Mouse (Mus musculus): Measurements from ENCODE around the gene Sft2d2. TPM values are rescaled to one million over a fixed set of nuclear protein-coding genes. Genes with fewer than 3 reads are reported as not detected.

Sft2d2 gene
- polyA plus RNA-seq, 1 experiment from 2014 or later: 14.1 TPM

- H3K4me2 ChIP-seq: no peak overlapping the region
- H3K27me3 ChIP-seq (replicated peaks; ENCODE audit: control insufficient read depth, insufficient read depth, low read length): no peaks in the 10 kb centered on the region
- 78% methylated on average over 12 of the region's 12 CpGs for WGBS
- H3K4me3 ChIP-seq (ENCODE audit: low read depth, low read length): no peak overlapping the region
- ATAC-seq (replicated peaks; ENCODE audit: low FRiP score) (peak; percentile 10; the same call in 1 of the 2 replicates), DNase-seq (ENCODE audit: low spot score) (no peak)
- H3K9ac ChIP-seq (ENCODE audit: low read depth, low read length): no peak overlapping the region
- H3K27ac ChIP-seq (ENCODE audit: low read depth, low read length): no peak overlapping the region
- 0 out of 2 replicates have a peak, but pooled peaks cover 5% of the 10 kb centered on the region for H3K4me1 ChIP-seq (replicated peaks; ENCODE audit: control insufficient read depth, insufficient read depth, low read length)
- 0 out of 2 replicates have a peak, but pooled peaks cover 6% of the 10 kb centered on the region for H3K36me3 ChIP-seq (ENCODE audit: control insufficient read depth, insufficient read depth, low read length)
- H3K9me3 ChIP-seq (ENCODE audit: control insufficient read depth, low read length): no peaks in the 10 kb centered on the region
Measured at GRCm38 (mm10) chr1:165186491-165186890, 7.7 kb downstream of the Sft2d2 start.

- Histone ChIP-seq H3K4me3 (ENCODE audit: low read depth, low read length) (no peak overlapping the region), H3K4me1 (replicated peaks; ENCODE audit: control insufficient read depth, insufficient read depth, low read length) (0 out of 2 replicates have a peak, but pooled peaks cover 5% of the 10 kb centered on the region), H3K9me3 (ENCODE audit: control insufficient read depth, low read length) (no peaks in the 10 kb centered on the region), H3K36me3 (ENCODE audit: control insufficient read depth, insufficient read depth, low read length) (0 out of 2 replicates have a peak, but pooled peaks cover 6% of the 10 kb centered on the region), H3K27ac (ENCODE audit: low read depth, low read length) (no peak overlapping the region), H3K27me3 (replicated peaks; ENCODE audit: control insufficient read depth, insufficient read depth, low read length) (no peaks in the 10 kb centered on the region), H3K9ac (ENCODE audit: low read depth, low read length) (no peak overlapping the region), H3K4me2 (no peak overlapping the region)
- DNase-seq (ENCODE audit: low spot score): no peak
- 71% methylated on average over 7 of the region's 7 CpGs for WGBS
- ATAC-seq (replicated peaks; ENCODE audit: low FRiP score): no peak
Measured at GRCm38 (mm10) chr1:165185116-165185515, 9.1 kb downstream of the Sft2d2 start.

GRCm38 (mm10) chr1:165184178-165184577 is 10.1 kb downstream of the Sft2d2 start:
- no peaks in the 10 kb centered on the region for H3K27me3 ChIP-seq (replicated peaks; ENCODE audit: control insufficient read depth, insufficient read depth, low read length)
- ATAC-seq (replicated peaks; ENCODE audit: low FRiP score) (no peak), DNase-seq (ENCODE audit: low spot score) (no peak)
- no peak overlapping the region for H3K4me2 ChIP-seq
- H3K36me3 ChIP-seq (ENCODE audit: control insufficient read depth, insufficient read depth, low read length): 0 out of 2 replicates have a peak, but pooled peaks cover 6% of the 10 kb centered on the region
- no peak overlapping the region for H3K4me3 ChIP-seq (ENCODE audit: low read depth, low read length)
- H3K9me3 ChIP-seq (ENCODE audit: control insufficient read depth, low read length): no peaks in the 10 kb centered on the region
- no peak overlapping the region for H3K27ac ChIP-seq (ENCODE audit: low read depth, low read length)
- 0 out of 2 replicates have a peak, but pooled peaks cover 5% of the 10 kb centered on the region for H3K4me1 ChIP-seq (replicated peaks; ENCODE audit: control insufficient read depth, insufficient read depth, low read length)
- WGBS: 81% methylated on average over 3 of the region's 3 CpGs
- H3K9ac ChIP-seq (ENCODE audit: low read depth, low read length): no peak overlapping the region

- no peak overlapping the region for H3K4me2 ChIP-seq
- ATAC-seq (replicated peaks; ENCODE audit: low FRiP score) (no peak), DNase-seq (ENCODE audit: low spot score) (no peak)
- no peak overlapping the region for H3K9ac ChIP-seq (ENCODE audit: low read depth, low read length)
- 83% methylated on average over 6 of the region's 6 CpGs for WGBS
- no peak overlapping the region for H3K27ac ChIP-seq (ENCODE audit: low read depth, low read length)
- peaks cover 10% of the 10 kb centered on the region for H3K36me3 ChIP-seq (ENCODE audit: control insufficient read depth, insufficient read depth, low read length)
- no peaks in the 10 kb centered on the region for H3K9me3 ChIP-seq (ENCODE audit: control insufficient read depth, low read length)
- no peak overlapping the region for H3K4me3 ChIP-seq (ENCODE audit: low read depth, low read length)
- H3K4me1 ChIP-seq (replicated peaks; ENCODE audit: control insufficient read depth, insufficient read depth, low read length): no peaks in the 10 kb centered on the region
- no peaks in the 10 kb centered on the region for H3K27me3 ChIP-seq (replicated peaks; ENCODE audit: control insufficient read depth, insufficient read depth, low read length)
Measured at GRCm38 (mm10) chr1:165183400-165183799, 10.8 kb downstream of the Sft2d2 start.

GRCm38 (mm10) chr1:165179321-165179720 is 14.9 kb downstream of the Sft2d2 start:
- no peaks in the 10 kb centered on the region for H3K9me3 ChIP-seq (ENCODE audit: control insufficient read depth, low read length)
- H3K4me2 ChIP-seq: no peak overlapping the region
- ATAC-seq (replicated peaks; ENCODE audit: low FRiP score): no peak
- no peak for DNase-seq (ENCODE audit: low spot score)
- no peak overlapping the region for H3K9ac ChIP-seq (ENCODE audit: low read depth, low read length)
- WGBS: 81% methylated on average over 5 of the region's 5 CpGs
- H3K4me1 ChIP-seq (replicated peaks; ENCODE audit: control insufficient read depth, insufficient read depth, low read length): no peaks in the 10 kb centered on the region
- peaks cover 8% of the 10 kb centered on the region for H3K36me3 ChIP-seq (ENCODE audit: control insufficient read depth, insufficient read depth, low read length)
- H3K27me3 ChIP-seq (replicated peaks; ENCODE audit: control insufficient read depth, insufficient read depth, low read length): no peaks in the 10 kb centered on the region
- no peak overlapping the region for H3K4me3 ChIP-seq (ENCODE audit: low read depth, low read length)
- H3K27ac ChIP-seq (ENCODE audit: low read depth, low read length): no peak overlapping the region

GRCm38 (mm10) chr1:165178075-165178474 is 16.2 kb downstream of the Sft2d2 start:
- H3K9ac ChIP-seq (ENCODE audit: low read depth, low read length): no peak overlapping the region
- no peaks in the 10 kb centered on the region for H3K9me3 ChIP-seq (ENCODE audit: control insufficient read depth, low read length)
- peaks cover 6% of the 10 kb centered on the region for H3K36me3 ChIP-seq (ENCODE audit: control insufficient read depth, insufficient read depth, low read length)
- no peak overlapping the region for H3K4me3 ChIP-seq (ENCODE audit: low read depth, low read length)
- H3K4me2 ChIP-seq: no peak overlapping the region
- ATAC-seq (replicated peaks; ENCODE audit: low FRiP score) (no peak), DNase-seq (ENCODE audit: low spot score) (no peak)
- no peaks in the 10 kb centered on the region for H3K4me1 ChIP-seq (replicated peaks; ENCODE audit: control insufficient read depth, insufficient read depth, low read length)
- no peaks in the 10 kb centered on the region for H3K27me3 ChIP-seq (replicated peaks; ENCODE audit: control insufficient read depth, insufficient read depth, low read length)
- H3K27ac ChIP-seq (ENCODE audit: low read depth, low read length): no peak overlapping the region
- WGBS: 83% methylated on average over 6 of the region's 6 CpGs

GRCm38 (mm10) chr1:165174059-165174616 is 20.1 kb downstream of the Sft2d2 start:
- no peak overlapping the region for H3K4me2 ChIP-seq
- 0 out of 2 replicates have a peak, but pooled peaks have one; percentile 29 for ATAC-seq (replicated peaks; ENCODE audit: low FRiP score)
- no peak overlapping the region for H3K9ac ChIP-seq (ENCODE audit: low read depth, low read length)
- no peak for DNase-seq (ENCODE audit: low spot score)
- no peak overlapping the region for H3K4me3 ChIP-seq (ENCODE audit: low read depth, low read length)
- H3K4me1 ChIP-seq (replicated peaks; ENCODE audit: control insufficient read depth, insufficient read depth, low read length): no peaks in the 10 kb centered on the region
- no peaks in the 10 kb centered on the region for H3K9me3 ChIP-seq (ENCODE audit: control insufficient read depth, low read length)
- H3K27me3 ChIP-seq (replicated peaks; ENCODE audit: control insufficient read depth, insufficient read depth, low read length): no peaks in the 10 kb centered on the region
- 72% methylated on average over 6 of the region's 9 CpGs for WGBS
- peaks cover 4% of the 10 kb centered on the region for H3K36me3 ChIP-seq (ENCODE audit: control insufficient read depth, insufficient read depth, low read length)
- no peak overlapping the region for H3K27ac ChIP-seq (ENCODE audit: low read depth, low read length)

GRCm38 (mm10) chr1:165171277-165171676 is 23.0 kb downstream of the Sft2d2 start:
- WGBS: 88% methylated on average over 7 of the region's 8 CpGs
- Histone ChIP-seq H3K27me3 (replicated peaks; ENCODE audit: control insufficient read depth, insufficient read depth, low read length) (no peaks in the 10 kb centered on the region), H3K9ac (ENCODE audit: low read depth, low read length) (no peak overlapping the region), H3K4me1 (replicated peaks; ENCODE audit: control insufficient read depth, insufficient read depth, low read length) (no peaks in the 10 kb centered on the region), H3K9me3 (ENCODE audit: control insufficient read depth, low read length) (no peaks in the 10 kb centered on the region), H3K36me3 (ENCODE audit: control insufficient read depth, insufficient read depth, low read length) (no peaks in the 10 kb centered on the region), H3K27ac (ENCODE audit: low read depth, low read length) (no peak overlapping the region), H3K4me3 (ENCODE audit: low read depth, low read length) (no peak overlapping the region), H3K4me2 (no peak overlapping the region)
- DNase-seq (ENCODE audit: low spot score) (no peak), ATAC-seq (replicated peaks; ENCODE audit: low FRiP score) (no peak)

- Histone ChIP-seq H3K36me3 (ENCODE audit: control insufficient read depth, insufficient read depth, low read length) (no peaks in the 10 kb centered on the region), H3K9me3 (ENCODE audit: control insufficient read depth, low read length) (no peaks in the 10 kb centered on the region; the same call in 1 of the 2 replicates), H3K9ac (ENCODE audit: low read depth, low read length) (no peak overlapping the region), H3K4me2 (no peak overlapping the region), H3K4me3 (ENCODE audit: low read depth, low read length) (no peak overlapping the region), H3K27ac (ENCODE audit: low read depth, low read length) (no peak overlapping the region), H3K27me3 (replicated peaks; ENCODE audit: control insufficient read depth, insufficient read depth, low read length) (no peaks in the 10 kb centered on the region), H3K4me1 (replicated peaks; ENCODE audit: control insufficient read depth, insufficient read depth, low read length) (no peaks in the 10 kb centered on the region)
- no peak for DNase-seq (ENCODE audit: low spot score)
- ATAC-seq (replicated peaks; ENCODE audit: low FRiP score): no peak
- WGBS: 50% methylated on average over 5 of the region's 5 CpGs
Measured at GRCm38 (mm10) chr1:165170157-165170556, 24.1 kb downstream of the Sft2d2 start.

Data from liver, embryonic 11.5 days (tissue).